Mouse (Mus musculus) ovary, adult 18-20 months (tissue): ENCODE data around the gene Zfp691.
A peak's percentile ranks its signal among the peaks of the same experiment; 100 is the strongest.

ENCODE experiments used
- DNase-seq: peaks from one replicate; pipeline ENCODE4 v3.0.0; 2022; ENCODE audit warnings: low spot score, mixed read lengths

The Zfp691 gene

DNA sequence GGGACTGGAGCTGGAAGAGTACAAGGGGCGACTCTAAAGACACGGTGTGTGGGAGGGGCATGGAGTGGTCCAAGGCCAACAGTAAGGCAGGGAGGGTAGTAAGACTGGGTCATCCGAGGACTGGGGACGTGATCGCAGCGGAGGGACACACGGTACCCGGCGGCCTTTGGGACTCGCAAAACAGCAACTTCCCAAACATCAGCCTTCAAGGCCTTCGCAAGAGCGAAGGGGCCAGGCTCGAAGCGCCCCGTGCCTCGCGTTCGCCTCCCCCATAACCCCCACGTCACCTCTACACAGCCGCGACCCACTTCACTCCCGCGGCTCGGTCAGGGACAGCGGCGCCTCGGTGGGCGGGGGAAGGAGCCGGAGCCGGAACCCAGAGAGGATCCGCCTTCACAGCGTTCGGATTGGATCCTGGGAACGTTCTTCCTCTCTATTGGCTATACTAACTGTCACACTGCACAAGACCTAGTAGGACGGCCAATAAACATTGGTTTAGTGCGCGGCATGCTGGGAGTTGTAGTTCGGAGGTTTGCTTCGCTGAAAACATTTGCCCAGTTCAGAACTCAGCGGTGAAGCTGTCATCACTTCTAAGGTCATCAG, at the start of gene Zfp691:
Zfp691 (minus strand) TSS at position 345 of the 603 bp plus-strand sequence.
- DNase-seq, result peak; percentile 93

DNA sequence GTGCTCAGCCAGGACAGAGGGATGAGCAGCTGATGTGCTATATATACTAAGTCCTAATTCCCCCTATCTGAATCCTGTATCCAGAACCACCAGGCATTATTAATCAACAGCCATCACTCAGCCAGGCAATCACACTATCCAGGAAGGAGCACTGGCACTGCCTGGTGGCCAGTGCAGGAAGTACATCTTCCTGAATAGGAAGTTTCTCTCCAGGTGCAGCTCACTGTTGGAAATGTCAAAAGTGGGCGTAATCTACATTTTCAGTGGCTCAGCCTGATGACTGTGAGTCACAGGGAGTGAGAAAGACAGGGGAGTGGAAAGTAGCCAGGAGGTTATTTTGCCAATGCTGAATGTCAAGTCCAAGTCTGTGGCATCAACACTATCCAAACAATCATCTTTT, 49.7 kb upstream of the Zfp691 start:
- DNase-seq, result no peak

DNA sequence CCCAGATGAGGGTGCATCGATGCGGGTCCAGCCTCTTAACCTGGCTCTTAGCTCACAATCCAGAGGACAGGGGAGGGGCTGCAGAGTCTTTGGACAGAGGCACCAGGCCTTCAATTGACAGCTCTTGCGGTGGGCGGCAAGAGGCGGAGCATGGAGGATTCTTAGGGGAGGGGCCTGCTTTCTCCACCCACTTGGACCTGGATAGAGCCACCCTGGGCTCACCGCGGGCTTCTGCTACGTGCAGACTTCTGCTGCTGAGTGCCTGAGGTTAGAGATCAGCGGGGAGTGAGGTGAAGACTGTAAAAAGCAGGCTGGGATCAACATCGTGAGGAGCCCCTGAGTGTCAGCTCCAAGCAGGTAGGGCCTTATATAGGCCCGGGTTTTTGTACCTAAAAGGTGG, 44.2 kb upstream of the Zfp691 start, which contains the start of gene Tmem269:
Tmem269 (minus strand) TSS at position 49 of the 400 bp plus-strand sequence.
- DNase-seq, result no peak

DNA sequence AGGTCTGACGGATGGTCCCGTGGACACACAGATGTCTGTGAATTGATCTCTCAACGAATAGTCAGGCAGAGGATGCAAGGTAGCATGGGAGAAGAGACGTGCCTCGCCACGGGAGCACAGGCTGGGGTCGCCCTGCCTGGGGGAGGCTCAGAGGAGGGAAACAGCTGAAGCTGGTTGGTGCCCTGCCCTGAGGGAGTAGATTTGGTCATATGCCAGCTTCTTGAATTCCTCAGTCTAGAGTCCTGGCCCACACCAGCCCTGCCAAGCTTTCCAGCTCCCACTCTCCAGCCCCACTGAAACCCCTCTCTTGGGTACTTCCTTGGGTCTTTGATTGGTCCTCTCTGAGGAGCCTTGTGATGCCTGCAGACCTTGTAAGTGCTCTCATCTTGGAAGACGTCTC, 42.7 kb upstream of the Zfp691 start:
- no peak for DNase-seq

DNA sequence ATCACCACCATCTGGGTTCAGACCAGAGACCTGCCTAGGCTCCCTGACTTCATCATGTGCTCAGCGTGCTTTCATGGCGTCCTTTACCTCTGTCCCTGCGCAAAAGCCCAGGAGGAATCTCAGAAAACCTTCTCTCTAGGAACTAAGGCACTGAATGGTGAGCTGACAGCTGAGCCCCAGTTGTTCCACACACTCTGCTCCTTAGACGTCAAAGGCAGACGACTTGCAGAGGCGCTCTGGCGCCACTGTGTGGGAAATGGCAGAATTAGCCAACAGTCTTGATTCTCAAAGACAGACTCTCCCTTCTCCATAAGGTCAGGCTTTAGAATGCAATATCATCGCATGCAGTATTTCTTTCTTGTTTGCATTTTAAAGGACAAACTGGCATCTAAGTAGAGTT, 30.7 kb upstream of the Zfp691 start:
- DNase-seq, result no peak

DNA sequence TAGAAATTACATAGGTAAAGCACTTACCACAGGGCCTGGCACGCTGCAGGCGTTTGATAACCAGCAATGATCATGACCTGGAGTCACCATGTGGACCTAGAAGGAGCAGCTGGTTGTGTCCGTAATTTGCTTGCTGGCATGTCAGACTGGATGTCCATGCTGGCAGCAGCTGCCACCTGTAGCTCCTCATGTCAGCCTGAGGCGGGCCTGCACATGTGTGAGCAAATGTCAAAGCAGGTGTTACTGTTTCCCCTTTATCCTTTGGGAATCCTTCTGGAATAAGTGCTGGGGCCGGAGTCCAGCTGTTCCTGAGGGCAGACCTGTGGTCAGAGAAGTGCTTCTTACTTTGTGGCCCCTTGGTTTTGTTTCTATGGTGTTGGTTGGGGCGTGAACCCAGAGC, 24.1 kb upstream of the Zfp691 start:
- no peak for DNase-seq

- no peak for DNase-seq
Measured at GRCm38 (mm10) chr4:119195582-119196320, 21.8 kb upstream of the Zfp691 start.

- DNase-seq, result peak; percentile 79
Measured at GRCm38 (mm10) chr4:119194909-119195581, 21.1 kb upstream of the Zfp691 start, which contains the start of gene Svbp. TSS of gene Svbp (plus strand) at chr4:119195306.

DNA sequence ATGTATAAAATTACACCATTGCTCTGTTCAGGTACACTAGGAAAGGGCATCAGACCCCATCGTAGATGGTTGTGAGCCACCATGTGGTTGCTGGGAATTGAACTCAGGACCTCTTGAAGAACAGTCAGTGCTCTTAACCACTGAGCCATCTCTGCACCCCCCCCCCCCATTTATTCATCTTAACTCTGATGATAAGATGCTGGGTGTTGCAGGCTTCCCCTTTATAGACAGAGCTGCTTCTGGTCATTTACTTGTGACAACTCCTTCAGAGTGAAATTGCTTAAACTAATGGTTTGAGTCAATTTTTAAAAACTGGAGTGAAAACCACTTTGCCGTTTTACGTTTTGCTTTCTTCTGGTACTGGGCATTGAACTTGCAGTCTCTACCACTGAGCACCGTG, 18.8 kb upstream of the Zfp691 start:
- no peak for DNase-seq

- DNase-seq, result no peak
Measured at GRCm38 (mm10) chr4:119191273-119191672, 17.3 kb upstream of the Zfp691 start.

DNA sequence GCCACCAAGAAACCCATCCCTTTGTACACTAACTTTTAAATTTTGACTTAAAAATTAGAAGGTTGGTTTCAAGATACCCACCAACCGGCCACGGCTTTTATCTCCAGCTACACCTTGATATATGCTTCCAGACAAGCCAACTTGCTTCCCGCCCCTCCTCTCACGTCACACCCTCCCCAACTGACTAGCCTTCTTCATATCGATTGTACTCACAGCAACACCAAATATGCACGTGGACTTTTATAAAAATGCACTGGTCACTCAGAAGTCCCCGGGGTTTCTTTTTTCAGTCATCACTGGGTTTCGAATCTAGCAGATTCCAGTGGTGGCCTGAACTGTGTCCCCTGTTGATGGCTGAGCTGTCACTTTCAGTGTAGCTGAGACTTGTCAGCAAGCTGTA, 16.6 kb upstream of the Zfp691 start:
- no peak for DNase-seq

DNA sequence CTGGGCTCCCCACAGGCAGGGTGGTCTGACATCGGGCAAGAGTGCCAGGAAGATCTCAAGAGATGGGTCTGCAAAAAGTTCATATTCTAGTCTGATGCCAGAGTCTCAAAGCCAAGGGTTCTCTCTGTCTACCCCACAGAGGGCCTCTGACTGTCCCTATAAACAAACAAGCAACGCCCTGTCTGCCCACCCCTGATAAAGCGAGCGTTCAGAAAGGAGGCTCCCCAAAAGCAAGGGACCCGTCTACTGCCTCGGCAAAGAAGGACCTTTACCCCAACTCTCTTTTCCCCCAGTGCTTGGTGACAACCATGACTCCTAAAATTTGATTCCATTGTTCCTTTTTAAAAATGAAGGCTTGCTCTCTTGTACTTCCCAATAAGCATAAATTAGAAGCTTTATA, 15.9 kb upstream of the Zfp691 start, which contains the start of gene Ermap:
Ermap (minus strand) TSS at position 148 of the 400 bp plus-strand sequence.
- no peak for DNase-seq

DNA sequence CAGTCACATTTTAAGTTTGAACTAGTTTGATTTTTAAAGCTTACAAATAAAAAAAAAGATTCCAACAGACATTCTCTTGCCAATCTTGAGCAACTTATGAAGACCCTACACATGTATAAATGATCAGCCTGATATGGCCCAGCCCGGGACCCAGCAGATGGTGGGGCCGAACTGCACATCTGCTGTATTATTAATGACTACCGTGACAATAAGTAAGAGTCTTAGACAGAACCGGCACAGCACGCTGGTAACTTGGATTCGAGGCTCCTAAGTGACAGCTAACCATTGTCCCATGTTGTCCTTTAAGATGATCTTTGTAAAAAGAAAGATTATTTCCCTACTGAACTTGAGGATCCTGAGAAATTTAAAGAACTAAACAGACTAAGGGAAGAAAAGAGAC, 15.4 kb upstream of the Zfp691 start:
- DNase-seq, result no peak

GRCm38 (mm10) chr4:119188060-119188785, 14.2 kb upstream of the Zfp691 start:
- no peak for DNase-seq

DNA sequence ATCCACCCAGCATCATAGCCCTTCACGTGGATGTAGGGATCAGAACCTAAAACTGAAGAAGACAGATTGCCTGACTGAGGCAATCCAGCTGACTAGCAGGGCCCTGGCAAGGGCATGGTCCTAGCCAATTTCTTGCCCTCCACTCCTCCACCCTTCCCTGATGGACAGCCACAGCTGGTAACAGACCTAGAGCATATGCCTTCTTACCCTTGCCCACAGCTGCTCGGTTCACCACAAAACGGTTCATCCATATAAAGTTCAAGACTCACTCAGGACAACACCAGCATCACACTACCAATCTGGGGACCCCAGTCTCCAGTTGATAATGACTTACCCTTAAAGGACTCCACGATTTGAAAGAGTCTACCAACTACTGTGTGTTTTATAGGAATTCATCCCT, 11.8 kb upstream of the Zfp691 start:
- no peak for DNase-seq

DNA sequence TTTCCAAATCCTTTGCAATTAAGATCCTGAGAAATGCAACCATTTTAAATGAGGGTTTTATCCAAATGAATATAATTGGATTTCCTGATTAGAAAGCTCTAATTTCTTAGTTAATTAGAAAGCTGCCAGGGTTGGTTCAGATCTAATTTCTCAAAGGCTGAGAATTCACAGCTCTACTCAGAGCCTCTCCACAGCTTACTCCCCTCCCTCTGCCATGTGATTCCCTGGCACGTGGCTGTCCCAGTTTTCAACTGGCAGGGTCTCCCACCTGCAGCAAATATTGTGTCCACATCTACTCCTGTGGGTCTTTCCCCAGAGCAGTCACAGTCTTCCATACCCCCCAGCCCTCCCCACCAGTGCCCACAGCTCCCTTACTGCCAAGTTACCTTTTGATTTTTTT, 9.5 kb upstream of the Zfp691 start:
- no peak for DNase-seq

DNA sequence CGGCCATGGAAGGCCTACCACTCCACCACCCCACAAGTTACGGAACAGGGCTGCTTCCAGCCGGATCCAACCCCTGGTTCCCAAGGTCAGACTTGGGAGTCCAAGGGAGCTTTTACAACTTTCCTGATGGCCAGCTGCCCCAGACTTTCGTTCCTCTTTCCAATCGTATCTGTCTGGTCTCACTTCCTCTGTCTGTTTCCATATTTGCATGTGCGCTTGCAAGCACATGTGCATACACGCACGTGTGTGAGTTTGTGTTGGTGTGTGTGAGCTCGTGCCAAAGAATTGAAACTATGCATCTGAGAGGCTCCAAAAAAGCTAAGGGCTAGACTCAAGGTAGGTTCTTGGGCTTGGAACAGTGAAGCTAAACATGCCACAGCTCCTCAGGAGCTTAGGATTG, 7.5 kb upstream of the Zfp691 start:
- DNase-seq, result no peak

DNA sequence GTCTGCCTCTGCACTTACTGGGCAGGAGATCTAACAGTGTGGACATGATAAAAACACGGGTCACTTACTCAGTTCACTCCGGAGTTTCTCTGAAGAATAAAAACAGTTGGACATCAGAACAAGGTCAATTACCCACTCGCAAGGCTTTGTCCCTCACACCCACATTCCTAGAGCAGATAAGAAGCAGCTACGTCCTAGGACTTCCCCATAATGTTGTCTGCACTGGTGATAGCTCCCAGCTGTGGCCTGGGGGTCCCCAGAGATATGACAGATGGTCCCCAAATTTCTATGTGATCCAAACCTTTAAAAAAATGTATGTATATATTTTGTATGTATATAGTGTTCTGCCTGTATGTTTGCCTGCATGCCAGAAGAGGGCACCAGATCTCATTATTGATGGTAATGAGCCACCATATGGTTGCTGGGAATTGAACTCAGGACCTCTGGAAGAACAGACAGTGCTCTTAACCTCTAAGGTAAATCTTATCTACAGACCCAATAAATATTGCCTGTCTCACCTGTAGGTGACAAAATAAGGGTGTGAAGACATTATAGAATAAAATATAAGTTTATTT, 6.2 kb upstream of the Zfp691 start:
- no peak for DNase-seq

DNA sequence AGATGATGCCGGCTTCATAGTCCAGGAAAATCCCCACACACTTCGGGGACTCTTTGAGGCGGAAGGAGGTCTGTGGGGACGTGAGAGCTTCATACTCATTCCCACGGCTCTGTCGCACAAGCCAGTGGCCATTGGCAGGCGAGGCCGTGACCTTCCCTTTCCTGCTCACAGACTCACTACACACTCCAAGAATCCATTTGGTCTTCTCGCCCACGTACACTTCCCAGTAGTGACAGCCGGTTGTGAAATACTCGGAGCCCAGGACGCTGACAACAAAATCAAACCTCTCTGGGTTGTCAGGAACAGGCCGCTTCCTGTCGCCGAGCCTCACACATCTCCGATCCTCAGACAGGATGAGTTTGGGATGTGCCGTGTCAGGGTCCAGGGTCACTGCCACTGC, 4.3 kb upstream of the Zfp691 start:
- no peak for DNase-seq

DNA sequence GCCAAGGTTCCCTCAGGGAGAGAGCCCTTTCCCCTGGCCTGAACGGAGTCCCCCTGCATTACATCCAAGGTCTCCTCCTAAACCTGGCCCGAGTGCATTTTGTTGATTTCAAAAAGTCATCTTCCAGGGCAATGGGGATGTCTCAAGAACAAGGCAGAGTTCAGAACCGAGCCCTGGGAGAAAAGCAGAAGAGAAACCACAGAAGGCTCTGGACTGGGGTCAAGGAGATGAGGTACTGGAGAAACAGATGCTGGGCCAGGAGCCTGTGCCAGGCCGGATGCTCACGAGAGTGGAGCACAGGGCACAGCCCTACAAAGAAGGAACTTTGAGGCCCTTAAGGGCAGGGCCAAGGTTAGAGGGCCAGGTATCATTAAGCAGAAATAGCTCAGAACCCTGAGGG, 3.7 kb upstream of the Zfp691 start:
- no peak for DNase-seq

DNA sequence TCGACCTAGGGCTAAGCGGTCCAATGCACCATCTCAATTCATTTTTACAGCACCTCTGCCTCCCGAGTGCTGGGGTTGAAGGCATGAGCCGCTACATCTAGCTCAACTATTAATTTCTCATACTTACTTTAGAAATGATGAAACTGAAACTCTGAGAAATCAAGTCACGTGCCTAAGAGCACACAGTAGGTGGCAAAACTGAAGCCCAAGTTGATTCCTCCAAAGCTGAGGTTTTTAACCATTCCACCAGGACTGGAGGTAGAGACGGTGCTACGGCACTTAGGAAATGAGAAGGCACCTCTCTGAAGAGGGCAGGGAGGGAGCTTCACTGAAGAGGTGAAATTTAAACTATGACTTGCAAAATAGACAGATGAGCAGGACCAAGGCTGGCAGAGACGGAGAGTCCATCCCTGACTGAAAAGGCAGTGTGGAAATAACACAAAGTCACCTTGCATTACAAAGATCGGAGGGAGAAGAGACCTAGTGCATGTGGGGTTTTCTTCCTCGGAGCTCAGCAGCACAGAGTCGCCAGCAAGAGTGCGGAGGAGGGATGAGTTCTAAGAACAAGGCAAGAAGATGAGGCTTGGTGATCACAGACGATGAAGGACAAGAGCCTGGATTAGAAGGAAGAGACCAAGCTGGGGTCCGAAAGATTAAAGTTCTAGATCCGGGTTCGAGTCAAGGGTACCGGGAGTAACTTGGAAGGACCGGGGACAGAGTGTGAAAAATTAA, 910 bp downstream of the Zfp691 start:
- DNase-seq, result no peak
